14 mouse cellular contexts compared by ENCODE assay signal in the genomic region with DNA sequence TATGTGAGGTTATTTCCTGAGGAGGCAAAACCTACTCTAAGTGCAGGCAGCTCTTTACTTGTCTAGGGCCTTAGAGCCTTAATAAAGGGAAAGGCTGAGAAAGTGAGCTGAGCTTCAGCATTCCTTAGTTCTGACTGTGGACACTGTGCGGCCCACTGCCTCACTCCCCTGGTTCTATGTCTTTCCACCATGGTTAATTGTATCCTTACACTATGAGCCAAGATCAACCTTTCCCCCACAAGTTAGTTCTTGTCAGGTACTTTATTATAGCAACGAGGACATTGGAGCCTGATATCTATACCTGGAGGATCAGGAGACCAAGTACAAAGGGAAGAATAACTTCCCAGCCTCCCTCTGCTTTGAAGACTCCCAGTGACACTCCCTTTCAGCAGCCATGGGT.
"Had no signal": no experiment of that assay in that cellular context is flagged by ENCODE, and none has a peak within 500 bp of the region (broad histone marks: within the 10 kb centered on the region; RNA-seq: fewer than 3 reads in every experiment).

No protein-coding gene starts in this region.

- H3K36me3 ChIP-seq: limb, embryonic 15.5 days; liver, embryonic 12.5 days; midbrain, embryonic 10.5 days; midbrain, embryonic 15.5 days; neural tube, embryonic 12.5 days had no signal

- H3K27me3 ChIP-seq: limb, embryonic 15.5 days; liver, embryonic 12.5 days; midbrain, embryonic 15.5 days; neural tube, embryonic 12.5 days had no signal

- H3K9ac ChIP-seq: limb, embryonic 15.5 days; liver, embryonic 12.5 days; lung, embryonic 14.5 days; midbrain, embryonic 15.5 days; neural tube, embryonic 12.5 days had no signal

- H3K4me1 ChIP-seq: limb, embryonic 15.5 days; midbrain, embryonic 15.5 days; neural tube, embryonic 12.5 days had no signal

- H3K4me3 ChIP-seq: limb, embryonic 15.5 days; liver, embryonic 12.5 days; midbrain, embryonic 10.5 days; midbrain, embryonic 15.5 days; neural tube, embryonic 12.5 days had no signal

- DNase-seq: kidney, postnatal 10 days; layer of hippocampus, adult 9-11 months; layer of hippocampus, postnatal 36 days; lung, embryonic 14.5 days; lung, postnatal 10 days; lung, postnatal 4 days; spleen, adult 18-20 months; thymus, adult 18-20 months; thymus, postnatal 14 days had no signal

- ATAC-seq: liver, embryonic 12.5 days; midbrain, embryonic 15.5 days had no signal

- H3K27ac ChIP-seq: limb, embryonic 15.5 days; liver, embryonic 12.5 days; midbrain, embryonic 10.5 days; midbrain, embryonic 15.5 days; neural tube, embryonic 12.5 days had no signal

- H3K4me2 ChIP-seq: limb, embryonic 15.5 days; liver, embryonic 12.5 days; lung, embryonic 14.5 days; midbrain, embryonic 15.5 days; neural tube, embryonic 12.5 days had no signal

- H3K9me3 ChIP-seq: limb, embryonic 15.5 days; liver, embryonic 12.5 days; midbrain, embryonic 10.5 days; midbrain, embryonic 15.5 days; neural tube, embryonic 12.5 days had no signal
